Mouse (Mus musculus): Measurements from ENCODE around the gene Fam78a.
A peak's percentile ranks its signal among the peaks of the same experiment; 100 is the strongest.

The Fam78a gene

GRCm38 (mm10) chr2:32066005-32066404 is 18.7 kb downstream of the Fam78a start:
- DNase-seq, result no peak

GRCm38 (mm10) chr2:32065371-32065791 is 19.3 kb downstream of the Fam78a start:
- DNase-seq, result no peak

- DNase-seq, result no peak
Observed at GRCm38 (mm10) chr2:32064913-32065312, 19.7 kb downstream of the Fam78a start.

GRCm38 (mm10) chr2:32063451-32064151 is 21.1 kb downstream of the Fam78a start:
- no peak for DNase-seq

GRCm38 (mm10) chr2:32062626-32063410 is 21.8 kb downstream of the Fam78a start:
- DNase-seq, result no peak

- DNase-seq, result no peak
Observed at GRCm38 (mm10) chr2:32061722-32062505, 22.7 kb downstream of the Fam78a start.

- no peak for DNase-seq
Observed at GRCm38 (mm10) chr2:32061189-32061588, 23.5 kb downstream of the Fam78a start.

GRCm38 (mm10) chr2:32060228-32060805 is 24.3 kb downstream of the Fam78a start:
- no peak for DNase-seq

- DNase-seq, result no peak
Observed at GRCm38 (mm10) chr2:32059613-32060012, 25.0 kb downstream of the Fam78a start.

GRCm38 (mm10) chr2:32058716-32059115 is 25.9 kb downstream of the Fam78a start:
- DNase-seq, result no peak

- DNase-seq, result no peak
Observed at GRCm38 (mm10) chr2:32058241-32058640, 26.4 kb downstream of the Fam78a start.

- DNase-seq, result no peak
Observed at GRCm38 (mm10) chr2:32057794-32058193, 26.9 kb downstream of the Fam78a start.

GRCm38 (mm10) chr2:32057360-32057759 is 27.3 kb downstream of the Fam78a start:
- DNase-seq, result no peak

GRCm38 (mm10) chr2:32056524-32056923 is 28.1 kb downstream of the Fam78a start:
- DNase-seq, result no peak

GRCm38 (mm10) chr2:32055357-32055965 is 29.2 kb downstream of the Fam78a start:
- no peak for DNase-seq

- DNase-seq, result no peak
Observed at GRCm38 (mm10) chr2:32052418-32052817, 32.2 kb downstream of the Fam78a start.

- no peak for DNase-seq
Observed at GRCm38 (mm10) chr2:32051791-32052190, 32.9 kb downstream of the Fam78a start.

GRCm38 (mm10) chr2:32047323-32047722 is 37.3 kb downstream of the Fam78a start:
- no peak for DNase-seq

GRCm38 (mm10) chr2:32046009-32046408 is 38.6 kb downstream of the Fam78a start:
- DNase-seq, result peak in 1 of 2 experiments; percentile 36

GRCm38 (mm10) chr2:32045375-32045774 is 39.3 kb downstream of the Fam78a start:
- DNase-seq, result peak in 1 of 2 experiments; percentile 17

GRCm38 (mm10) chr2:32043836-32044235 is 40.8 kb downstream of the Fam78a start:
- no peak for DNase-seq

GRCm38 (mm10) chr2:32041087-32041486 is 43.6 kb downstream of the Fam78a start:
- no peak for DNase-seq

All from kidney, postnatal 4 days (tissue).